Mouse (Mus musculus): ENCODE data around the gene Dnaaf2. TPM values are rescaled to one million over a fixed set of nuclear protein-coding genes. Genes with fewer than 3 reads are reported as not detected.

Gene Dnaaf2
- total RNA-seq, 2 experiments from 2014 or later: 1.9 to 2.8 TPM

GRCm38 (mm10) chr12:69139201-69139600, 59.0 kb downstream of the Dnaaf2 start:
- intact Hi-C loops (cut with DNase I): no loop called here
- no peak for DNase-seq (ENCODE audit: extremely low spot score in 1 of 2, low spot score in 2 of 2)

Small RNA genes within 50 kb of the gene (microRNA-seq; reads per million reads assigned to microRNA genes)
- gene Gm47287 (not detected), gene Gm47295 (1.7 reads per million)

Other genes with a start within 250 kb of the Dnaaf2 start
- 1,000 to 10,000 TPM; 1,162 to 1,211 TPM for gene Rps29, start 39.2 kb downstream of the Dnaaf2 start, total RNA-seq (2021)
- gene Lrr1, start 29.6 kb downstream of the Dnaaf2 start, total RNA-seq (2021): under 1 TPM in 1 of 2 experiments, not detected in 1; 0.22 TPM
- gene Rpl36al, start 14.3 kb downstream of the Dnaaf2 start, total RNA-seq (2021): 100 to 1,000 TPM; 205 to 218 TPM
- 10 to 100 TPM; 33.6 to 35.6 TPM for gene Mgat2, start 14.3 kb downstream of the Dnaaf2 start, total RNA-seq (2021)
- 1 to 10 TPM; 5.7 to 7.1 TPM for gene Gm49383, start 1.3 kb downstream of the Dnaaf2 start, total RNA-seq (2021)
- gene Gm49384, start 5.8 kb upstream of the Dnaaf2 start, total RNA-seq (2021): 1 to 10 TPM; 3.0 to 4.9 TPM
- 1 to 10 TPM; 1.2 to 1.7 TPM for gene Pole2, start 29.8 kb upstream of the Dnaaf2 start, total RNA-seq (2021)
- gene Klhdc1, start 42.7 kb upstream of the Dnaaf2 start, total RNA-seq (2021): 10 to 100 TPM; 15.0 to 16.7 TPM
- 100 to 1,000 TPM; 140 to 143 TPM for gene Klhdc2, start 98.3 kb upstream of the Dnaaf2 start, total RNA-seq (2021)
- gene Nemf, start 158.7 kb upstream of the Dnaaf2 start, total RNA-seq (2021): 10 to 100 TPM; 38.2 to 40.8 TPM
- 10 to 100 TPM; 61.6 to 62.8 TPM for gene Arf6, start 173.7 kb upstream of the Dnaaf2 start, total RNA-seq (2021)
- gene Gm9887, start 174.0 kb upstream of the Dnaaf2 start, total RNA-seq (2021): 1 to 10 TPM; 1.4 to 1.6 TPM

Data from left cerebral cortex, postnatal 10 days (tissue).